Mouse (Mus musculus): Measurements from ENCODE around the gene Kat14.

DNA sequence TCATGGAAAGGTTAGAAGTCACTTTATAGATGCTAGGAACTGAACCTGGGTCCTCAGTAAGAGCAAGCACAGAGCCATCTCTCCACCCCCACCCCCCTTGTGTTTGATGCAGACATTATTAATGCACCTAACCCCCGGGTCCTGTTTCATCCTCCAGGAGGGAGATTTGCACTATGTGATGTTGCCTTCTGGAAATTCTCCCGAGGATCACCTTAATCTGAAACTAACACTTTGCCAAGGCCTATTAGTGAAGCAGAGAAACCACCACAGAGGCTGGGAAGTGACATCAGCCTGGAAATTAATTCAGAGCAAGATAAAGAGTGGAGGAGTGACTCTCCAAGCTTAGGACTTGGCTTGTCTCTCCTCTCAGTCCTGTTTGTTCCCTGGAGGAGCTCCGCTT is 44.6 kb upstream of the Kat14 start:
- no peak for TF ChIP-seq POLR2A (IDR thresholded peaks at IDR 0.05; ENCODE audit: control insufficient read depth, extremely low read depth, insufficient read depth, low read length, poor library complexity)
- no peak for TF ChIP-seq CTCF (IDR thresholded peaks at IDR 0.05; ENCODE audit: borderline replicate concordance, control insufficient read depth, extremely low read depth, insufficient read depth, low read length, poor library complexity)

Data from thymus, adult 2 months (tissue).